Mouse (Mus musculus) adrenal gland (tissue): ENCODE measurements around the gene Nup93.

Source experiments
- intact Hi-C: fragments of 180-260 bp; cut with DNase I; formaldehyde crosslinking; loops from one replicate; pipeline ENCODE4 v1.15.1; 2025
- long read RNA-seq, 2 experiments: library from polyadenylated mRNA; unstranded; transcript quantifications; one replicate each; pipeline ENCODE4 v2.0.0; 2020; ENCODE audit warnings: borderline replicate concordance in 1 of 2; ENCODE audit not compliant: insufficient replicate concordance in 1 of 2

The Nup93 gene
- long read RNA-seq, experiment 1, transcript Nup93-201 (22 exons, 2,707 nt): major isoform, 9 of 12 reads
- long read RNA-seq, experiment 1, partial matches to known transcripts: 1 of 12 reads
- long read RNA-seq, experiment 1, other reads (novel, unspliced or antisense): 2 of 12 reads
- long read RNA-seq, experiment 2, partial matches to known transcripts: 0 of 6 reads
- long read RNA-seq, experiment 2, other reads (novel, unspliced or antisense): 1 of 6 reads

DNA sequence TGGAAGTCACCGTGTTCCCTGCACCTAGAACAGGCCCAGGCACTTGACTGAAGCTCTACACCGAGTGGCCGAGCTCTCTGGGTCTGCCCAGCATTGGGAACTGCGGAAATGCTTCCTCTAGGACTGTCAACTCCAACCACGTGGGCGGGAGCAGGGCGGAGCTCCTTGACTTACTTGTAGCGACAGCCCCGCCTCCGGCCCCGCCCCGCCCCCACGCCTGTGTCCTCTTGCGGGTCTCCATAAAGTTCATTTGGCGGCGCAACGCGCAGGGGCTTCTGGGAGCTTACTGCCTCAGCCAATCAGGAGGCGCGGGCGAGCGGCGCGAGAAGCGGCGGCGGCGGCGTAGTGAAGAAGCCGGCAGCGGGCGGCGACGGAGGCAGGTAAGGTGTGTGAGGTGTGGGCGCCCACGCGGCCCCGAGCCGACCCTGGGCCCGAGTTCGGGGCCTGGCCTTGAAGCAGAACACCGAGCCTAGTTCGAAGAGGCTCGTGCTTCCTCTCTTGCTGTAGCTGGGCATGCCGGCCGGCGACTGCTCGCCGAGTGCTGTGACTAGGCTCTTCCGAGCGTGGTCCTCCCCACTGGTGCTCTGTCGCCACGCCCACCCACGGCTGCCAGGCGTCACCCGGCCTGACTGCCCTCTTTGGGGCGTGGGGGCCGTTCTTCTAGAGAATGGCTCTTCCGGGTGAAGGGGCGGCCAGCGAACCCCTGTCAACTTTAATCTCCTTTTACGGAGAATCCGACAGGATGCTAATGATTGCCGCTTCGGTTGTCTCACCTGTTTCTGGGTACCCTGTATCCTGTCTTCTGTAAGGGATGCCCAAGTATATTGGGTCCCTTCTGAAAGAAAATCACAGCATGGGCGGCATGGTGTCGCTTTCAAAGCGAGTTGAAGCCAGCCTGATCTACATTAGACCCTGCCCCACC is at the start of gene Nup93:
Gene Nup93, plus strand, starts transcription at position 313 of the 922 bp plus-strand sequence.
- intact Hi-C loops: no loop called here

DNA sequence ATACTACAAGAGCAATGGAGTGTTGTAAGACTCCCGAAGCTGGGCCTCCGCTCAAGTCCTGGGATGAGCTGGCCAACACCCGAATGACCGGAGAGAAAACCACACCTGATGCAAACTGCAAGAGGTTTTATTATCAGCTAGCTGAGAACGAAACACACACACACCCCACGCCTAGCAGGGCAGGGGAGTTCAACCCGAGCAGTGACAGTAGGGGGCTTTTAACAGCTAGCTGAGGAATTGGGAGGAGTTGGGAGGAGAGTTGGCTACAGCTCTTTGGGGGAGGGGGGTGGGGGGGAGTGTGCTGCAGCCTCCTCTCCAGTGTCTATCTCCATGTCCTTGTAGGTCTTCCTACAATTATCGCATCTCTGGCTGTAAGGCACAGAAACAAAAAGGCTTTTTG is 48.6 kb upstream of the Nup93 start:
- intact Hi-C loops: loop anchor here (2.0 kb wide), 1 partner anchor 33 kb away; no protein-coding TSS in a partner anchor

DNA sequence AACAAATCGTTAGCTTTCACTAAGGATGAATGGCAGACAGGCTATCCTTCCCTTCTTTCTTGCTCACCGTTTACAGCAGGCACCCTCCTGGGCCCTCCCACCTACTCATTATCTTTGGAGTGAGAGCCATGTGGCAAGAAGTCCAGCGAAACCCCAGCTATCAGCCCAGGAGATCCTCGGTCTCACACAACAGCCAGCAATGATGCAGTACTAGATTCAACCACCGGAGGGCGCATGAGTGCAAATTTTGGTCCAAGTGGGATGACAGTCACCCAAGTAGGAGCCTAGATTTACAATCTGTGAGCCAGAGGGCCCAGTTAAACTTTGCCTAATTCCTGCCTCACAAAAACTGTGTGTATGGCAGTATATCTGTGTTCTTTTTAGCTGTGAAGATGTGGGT is 47.1 kb upstream of the Nup93 start:
- intact Hi-C loops: loop anchor here (2.0 kb wide), 1 partner anchor 32 kb away; no protein-coding TSS in a partner anchor

- intact Hi-C loops: no loop called here
Measured at GRCm38 (mm10) chr8:94169547-94169946, 44.8 kb upstream of the Nup93 start.

DNA sequence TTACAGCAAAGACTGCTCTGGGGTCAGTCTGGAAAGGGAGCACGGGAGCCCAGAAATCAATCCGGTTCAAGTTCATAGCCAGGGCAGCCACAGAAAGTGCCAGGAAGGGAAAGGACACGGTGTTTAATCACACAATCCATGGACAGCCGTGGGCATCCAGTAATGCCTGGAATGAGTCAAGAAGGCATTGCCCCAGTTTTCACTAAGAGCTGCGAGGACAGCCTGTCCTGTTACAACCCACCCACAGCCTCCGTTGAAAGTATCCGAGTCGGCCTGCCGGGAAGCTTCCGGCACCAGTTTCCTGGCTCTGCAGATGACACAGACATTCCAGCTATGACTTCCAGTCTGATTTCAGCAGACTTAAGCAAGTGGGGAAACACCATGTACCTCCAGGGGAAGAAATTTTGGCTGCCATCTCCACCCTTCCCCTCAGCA is 43.0 kb upstream of the Nup93 start:
- intact Hi-C loops: no loop called here

GRCm38 (mm10) chr8:94172075-94172808 is 42.1 kb upstream of the Nup93 start, which contains the start of gene Mt2:
Gene Mt2 (plus strand): TSS chr8:94172664.
- intact Hi-C loops: no loop called here

- intact Hi-C loops: no loop called here
Measured at GRCm38 (mm10) chr8:94172809-94173732, 41.3 kb upstream of the Nup93 start.

DNA sequence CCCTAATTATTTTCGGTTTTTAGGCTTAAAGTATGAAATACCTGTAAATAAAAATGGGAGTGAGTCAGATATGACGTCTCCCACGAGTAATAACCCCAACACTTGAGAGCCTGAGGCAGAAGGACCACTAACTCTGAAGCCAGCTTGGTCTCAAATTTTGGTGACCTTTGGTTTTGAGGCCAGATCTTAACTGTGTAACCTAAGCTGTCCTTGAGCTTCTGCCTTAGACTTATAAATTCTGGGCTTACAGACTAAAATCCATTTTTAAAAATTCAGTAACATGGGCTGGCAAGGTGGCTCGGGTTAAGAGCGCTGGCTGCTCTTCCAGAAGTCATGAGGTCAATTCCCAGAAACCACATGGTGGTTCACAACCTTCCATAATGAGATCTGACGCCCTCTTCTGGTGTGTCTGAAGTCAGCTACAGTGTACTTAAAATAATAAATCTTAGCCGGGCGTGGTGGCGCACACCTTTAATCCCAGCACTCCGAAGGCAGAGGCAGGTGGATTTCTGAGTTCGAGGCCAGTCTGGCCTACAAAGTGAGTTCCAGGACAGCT is 40.4 kb upstream of the Nup93 start:
- intact Hi-C loops: no loop called here

- intact Hi-C loops: no loop called here
Measured at GRCm38 (mm10) chr8:94174619-94175213, 39.6 kb upstream of the Nup93 start.

DNA sequence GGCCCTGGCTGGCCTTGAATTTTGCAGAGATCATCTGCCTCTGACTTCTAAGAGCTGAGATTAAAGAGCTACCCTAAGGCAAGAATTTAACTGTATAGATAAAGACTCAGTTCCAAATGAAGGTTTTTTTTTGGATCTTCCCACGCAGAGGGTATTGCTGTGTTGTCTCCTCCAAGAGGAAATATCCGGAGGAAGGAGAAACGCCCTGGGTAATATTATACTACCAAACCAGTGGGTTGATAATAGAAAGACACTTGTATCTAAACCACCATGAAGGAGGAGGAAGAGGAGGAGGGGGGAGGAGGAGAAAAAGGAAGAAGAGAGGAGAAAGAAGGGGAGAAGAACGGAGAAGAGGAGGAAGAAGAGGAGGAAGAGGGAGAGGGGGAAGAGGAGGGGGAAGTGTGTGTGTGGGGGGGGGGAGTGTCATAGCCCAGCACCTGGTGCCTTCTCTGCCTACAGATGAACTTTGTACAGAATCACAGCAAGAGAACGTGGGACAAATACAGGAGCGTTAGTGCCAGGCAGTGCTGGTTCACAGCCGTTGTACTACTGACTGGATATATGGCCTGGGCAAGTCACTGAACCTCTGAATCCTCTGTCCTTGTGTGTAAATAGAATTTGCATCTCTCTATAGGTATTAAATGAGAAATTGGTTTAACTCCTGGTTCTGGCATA is 36.5 kb upstream of the Nup93 start:
- intact Hi-C loops: no loop called here

DNA sequence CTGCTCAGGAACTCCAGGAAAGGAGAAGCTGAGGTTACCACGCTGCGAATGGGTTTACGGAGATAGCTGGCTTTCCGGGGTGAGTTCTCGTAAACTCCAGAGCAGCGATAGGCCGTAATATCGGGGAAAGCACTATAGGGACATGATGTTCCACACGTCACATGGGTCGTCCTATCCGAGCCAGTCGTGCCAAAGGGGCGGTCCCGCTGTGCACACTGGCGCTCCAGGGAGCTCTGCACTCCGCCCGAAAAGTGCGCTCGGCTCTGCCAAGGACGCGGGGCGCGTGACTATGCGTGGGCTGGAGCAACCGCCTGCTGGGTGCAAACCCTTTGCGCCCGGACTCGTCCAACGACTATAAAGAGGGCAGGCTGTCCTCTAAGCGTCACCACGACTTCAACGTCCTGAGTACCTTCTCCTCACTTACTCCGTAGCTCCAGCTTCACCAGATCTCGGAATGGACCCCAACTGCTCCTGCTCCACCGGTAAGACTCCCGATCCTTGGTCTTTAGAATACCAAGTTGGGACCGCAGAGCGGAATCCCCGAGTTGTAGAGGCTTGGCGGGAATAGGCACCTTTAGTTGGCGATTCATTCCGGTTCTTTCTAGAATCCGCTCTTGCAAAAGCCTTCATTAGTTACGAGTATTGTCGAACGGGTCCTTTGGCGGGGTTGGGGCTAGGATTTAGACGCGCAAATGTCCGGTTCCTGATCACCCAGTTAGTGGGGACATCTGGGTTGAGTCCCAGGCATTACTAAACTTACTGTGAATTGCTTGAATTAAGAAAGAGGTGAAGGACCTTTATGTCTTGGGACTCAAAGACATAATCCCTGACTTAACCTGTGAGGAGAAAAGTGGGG is 35.3 kb upstream of the Nup93 start, which contains the start of gene Mt1:
Gene Mt1, plus strand, starts transcription at position 226 of the 856 bp plus-strand sequence.
- intact Hi-C loops: no loop called here

GRCm38 (mm10) chr8:94179713-94180560 is 34.4 kb upstream of the Nup93 start:
- intact Hi-C loops: no loop called here

GRCm38 (mm10) chr8:94180561-94180908 is 33.8 kb upstream of the Nup93 start:
- intact Hi-C loops: no loop called here

- intact Hi-C loops: no loop called here
Measured at GRCm38 (mm10) chr8:94182055-94182929, 32.1 kb upstream of the Nup93 start.

DNA sequence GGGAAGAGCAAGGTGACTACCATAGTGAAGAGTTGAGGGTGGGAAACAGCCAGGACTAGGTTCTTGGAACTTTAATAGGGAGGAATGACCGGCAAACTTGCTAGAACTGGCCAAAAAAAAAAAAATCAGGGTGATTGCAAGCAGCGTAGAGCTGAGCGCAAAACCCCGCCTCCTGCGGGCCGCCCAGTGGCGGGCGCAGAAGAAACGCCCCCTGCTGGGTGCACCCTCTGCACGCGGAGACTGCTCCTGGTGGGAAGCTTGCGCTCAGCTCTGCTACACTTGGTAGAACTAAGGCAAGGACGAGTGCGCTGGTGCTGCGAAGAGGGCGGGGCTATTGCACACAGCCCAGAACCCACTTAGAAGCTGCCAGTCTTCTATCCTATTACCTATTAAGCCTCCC is 31.2 kb upstream of the Nup93 start:
- intact Hi-C loops: no loop called here

- intact Hi-C loops: no loop called here
Measured at GRCm38 (mm10) chr8:94184357-94184843, 30.0 kb upstream of the Nup93 start.
